Mouse (Mus musculus): ENCODE results near the gene Atm.

- TF ChIP-seq EP300 (IDR thresholded peaks at IDR 0.05) (no peak), CTCF (IDR thresholded peaks at IDR 0.05) (no peak)
Measured at GRCm38 (mm10) chr9:53508053-53508452, 28.5 kb downstream of the Atm start.
